Mouse (Mus musculus) inflammation-experienced regulatory T-cells, adult 6 months (primary cell): ENCODE data around the gene Clcn6. TPM values are rescaled to one million over a fixed set of nuclear protein-coding genes. Genes with fewer than 3 reads are reported as not detected.

Source experiments
- ATAC-seq: one replicate; pipeline ENCODE4 v1.8.0; 2017
- polyA plus RNA-seq, 3 experiments: library from polyadenylated mRNA; unstranded; fragments of 100-300 nt; shearing (Covaris generic); gene quantifications; one replicate each; pipeline ENCODE4 v1.2.1; 2017

Gene Clcn6
- 1 to 10 TPM; 3.8 to 7.0 (median 6.3) TPM for polyA plus RNA-seq

GRCm38 (mm10) chr4:148038600-148039253, at the start of gene Clcn6, which contains the start of gene Mthfr:
Gene Clcn6, minus strand, starts transcription at chr4:148038821.
Gene Mthfr, plus strand, starts transcription at chr4:148039077.
- peak; percentile 87 for ATAC-seq

- peak; percentile 98 for ATAC-seq
These were observed 49.4 kb upstream of the Clcn6 start, which contains the start of gene Agtrap for GRCm38 (mm10) chr4:148087907-148088527. Gene Agtrap, minus strand, starts transcription at chr4:148088031.

- ATAC-seq, result peak; percentile 10
These were observed 48.7 kb upstream of the Clcn6 start for GRCm38 (mm10) chr4:148087091-148087906.

- no peak for ATAC-seq
These were observed 47.3 kb upstream of the Clcn6 start for GRCm38 (mm10) chr4:148085907-148086305.

- no peak for ATAC-seq
These were observed 46.7 kb upstream of the Clcn6 start for GRCm38 (mm10) chr4:148085131-148085906.

GRCm38 (mm10) chr4:148084261-148084714, 45.7 kb upstream of the Clcn6 start:
- no peak for ATAC-seq

GRCm38 (mm10) chr4:148083176-148083899, 44.7 kb upstream of the Clcn6 start:
- no peak for ATAC-seq

- ATAC-seq, result peak; percentile 68
These were observed 43.8 kb upstream of the Clcn6 start for GRCm38 (mm10) chr4:148082257-148083044.

GRCm38 (mm10) chr4:148081201-148081600, 42.6 kb upstream of the Clcn6 start:
- ATAC-seq, result no peak

GRCm38 (mm10) chr4:148080597-148080973, 42.0 kb upstream of the Clcn6 start:
- ATAC-seq, result no peak

- ATAC-seq, result no peak
These were observed 41.4 kb upstream of the Clcn6 start for GRCm38 (mm10) chr4:148079944-148080596.

- ATAC-seq, result no peak
These were observed 40.6 kb upstream of the Clcn6 start for GRCm38 (mm10) chr4:148079212-148079611.

GRCm38 (mm10) chr4:148075881-148076280, 37.3 kb upstream of the Clcn6 start:
- no peak for ATAC-seq

- ATAC-seq, result peak; percentile 75
These were observed 36.6 kb upstream of the Clcn6 start for GRCm38 (mm10) chr4:148075259-148075658.

GRCm38 (mm10) chr4:148074521-148075189, 36.0 kb upstream of the Clcn6 start:
- ATAC-seq, result peak; percentile 75

GRCm38 (mm10) chr4:148071508-148071907, 32.9 kb upstream of the Clcn6 start:
- ATAC-seq, result no peak

GRCm38 (mm10) chr4:148069602-148070218, 31.1 kb upstream of the Clcn6 start:
- peak; percentile 70 for ATAC-seq

- no peak for ATAC-seq
These were observed 28.7 kb upstream of the Clcn6 start for GRCm38 (mm10) chr4:148067346-148067745.

GRCm38 (mm10) chr4:148066401-148066744, 27.8 kb upstream of the Clcn6 start:
- ATAC-seq, result no peak
